Mouse (Mus musculus) lung, adult 2 months (tissue): Measurements from ENCODE around the gene Nsd1.

Experiments
- CTCF ChIP-seq: fragments of 200-500 bp; IDR thresholded peaks from 2 replicates; pipeline ENCODE4 v1.5.1; 2011; ENCODE audit warnings: mild to moderate bottlenecking, low read length, control low read depth; ENCODE audit not compliant: insufficient read depth
- POLR2A ChIP-seq: fragments of 200-500 bp; IDR thresholded peaks from 2 replicates; pipeline ENCODE4 v1.6.1; 2011; ENCODE audit warnings: low read depth, mild to moderate bottlenecking, control low read depth, low read length, borderline replicate concordance; ENCODE audit errors: extremely low read depth

- TF ChIP-seq POLR2A (no peak), CTCF (no peak)
Measured at GRCm38 (mm10) chr13:55328171-55328570, 118.6 kb downstream of the Nsd1 start.
